Mouse (Mus musculus) erythroblast, adult 5-6 weeks (primary cell): ENCODE results near the gene Ggt5. TPM values are rescaled to one million over a fixed set of nuclear protein-coding genes. Genes with fewer than 3 reads are reported as not detected.

Experiments
- ATAC-seq: replicated peaks from 2 replicates; pipeline ENCODE4 v1.8.0; 2016; ENCODE audit warnings: moderate number of reproducible peaks, mild to moderate bottlenecking, moderate TSS enrichment, inconsistent platforms; ENCODE audit not compliant: poor library complexity, low FRiP score, severe bottlenecking
- total RNA-seq, 2 experiments: library from RNA; stranded (forward) in 1 of 2; stranded (reverse) in 1 of 2; fragments of 150-400 nt in 1 of 2; fragments of 200-764, 138-1000 nt in 1 of 2; gene quantifications; 2 replicates each; pipeline versions ENCODE4 v1.2.3 to v1.2.4; 2015 to 2017; ENCODE audit warnings: low replicate concordance in 2 of 2

Gene Ggt5
- total RNA-seq, 2 experiments from 2014 or later, result 1.3 to 4.9 TPM

DNA sequence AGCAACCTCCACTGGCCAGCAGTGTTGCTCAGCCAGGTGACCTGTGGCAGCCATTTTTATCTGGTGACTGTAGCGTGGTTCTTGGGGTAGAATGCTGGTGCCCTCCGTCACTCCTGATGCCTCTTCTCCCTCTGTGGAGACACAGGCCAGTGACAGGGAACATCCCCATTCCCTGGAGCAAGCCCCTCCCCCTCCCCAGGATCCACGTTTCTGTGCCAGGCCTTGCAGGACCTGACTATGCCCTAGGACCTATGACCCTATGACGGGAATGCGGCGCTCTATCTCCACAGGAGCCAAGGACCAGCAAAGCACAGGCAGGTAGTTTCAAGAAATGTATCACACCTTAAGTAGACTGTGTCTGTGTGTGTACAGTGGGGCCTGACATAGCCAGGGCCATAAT is 59.0 kb downstream of the Ggt5 start:
- ATAC-seq, result no peak

DNA sequence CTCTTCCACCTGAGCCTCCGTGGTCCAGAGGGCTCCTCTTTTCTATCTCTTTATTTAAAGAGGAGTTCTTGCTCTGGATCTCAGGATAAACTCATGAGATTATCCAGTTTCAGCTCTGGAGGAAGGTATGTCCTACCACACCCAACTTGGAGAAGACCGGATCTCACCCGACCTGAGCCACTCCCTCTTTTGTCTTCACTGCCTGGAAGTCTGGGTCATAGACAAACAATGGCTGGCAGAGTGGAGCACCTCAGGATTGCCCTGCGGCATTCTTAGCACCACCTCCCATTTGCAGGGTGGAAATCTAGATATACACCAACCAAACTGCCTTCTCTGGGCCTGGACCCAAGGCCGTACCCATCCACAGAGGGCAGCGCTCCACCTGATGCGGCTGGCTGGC is 59.9 kb downstream of the Ggt5 start:
- no peak for ATAC-seq

DNA sequence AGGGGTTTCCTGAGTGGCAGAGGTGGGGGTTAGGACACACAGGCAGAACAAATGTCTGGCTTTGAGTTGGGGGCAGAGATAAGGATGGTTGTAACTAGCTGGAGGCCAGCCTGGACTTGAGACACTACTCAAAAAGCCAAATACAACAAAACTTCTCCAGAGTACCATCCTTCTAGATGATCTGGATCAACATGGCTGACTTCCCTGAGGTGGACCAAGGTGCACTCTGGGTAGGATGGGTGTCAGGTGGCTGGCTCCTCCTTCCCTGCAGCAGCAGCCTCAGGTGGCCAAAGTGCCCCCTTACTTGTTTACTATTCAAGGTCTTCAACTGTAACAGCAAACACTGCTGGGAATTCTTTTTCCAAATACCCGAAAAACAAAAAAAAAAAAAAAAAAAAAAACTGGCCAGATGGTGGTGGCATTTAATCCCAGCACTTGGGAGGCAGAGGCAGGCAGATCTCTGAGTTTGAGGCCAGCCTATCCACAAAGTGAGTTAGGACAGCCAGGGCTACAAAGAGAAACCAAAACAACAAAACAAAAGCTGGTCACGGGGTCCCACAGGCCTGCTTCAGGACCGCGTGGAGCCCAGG is 60.4 kb downstream of the Ggt5 start:
- no peak for ATAC-seq

DNA sequence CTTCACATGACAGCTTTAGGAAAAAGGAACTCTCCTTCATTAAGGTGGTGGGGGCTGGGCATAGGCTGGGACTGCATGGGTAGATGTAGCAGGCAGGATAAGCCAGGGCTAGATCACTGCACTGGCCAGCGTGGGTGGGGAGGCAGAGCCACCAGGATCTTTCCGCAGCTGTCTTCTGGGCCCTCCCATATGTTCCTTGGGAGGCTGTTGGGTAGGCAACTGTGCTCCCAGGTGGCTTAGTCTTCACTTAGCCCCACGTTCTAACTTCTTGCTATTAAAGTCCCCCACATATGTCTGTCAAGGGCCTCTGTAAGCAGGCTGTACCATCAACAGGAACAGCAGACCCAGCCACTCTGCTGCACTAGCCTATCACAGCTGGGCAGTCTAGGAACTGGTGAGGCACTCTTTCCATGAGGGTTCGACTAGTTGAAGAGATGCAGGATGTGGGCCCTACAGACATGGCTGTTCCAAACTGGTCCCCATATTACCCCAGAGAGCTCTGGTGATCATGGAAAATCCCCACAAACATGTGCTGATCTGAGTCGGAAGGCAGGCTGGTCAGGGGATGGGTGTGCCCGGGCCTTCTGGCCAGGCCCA is 61.3 kb downstream of the Ggt5 start:
- no peak for ATAC-seq

DNA sequence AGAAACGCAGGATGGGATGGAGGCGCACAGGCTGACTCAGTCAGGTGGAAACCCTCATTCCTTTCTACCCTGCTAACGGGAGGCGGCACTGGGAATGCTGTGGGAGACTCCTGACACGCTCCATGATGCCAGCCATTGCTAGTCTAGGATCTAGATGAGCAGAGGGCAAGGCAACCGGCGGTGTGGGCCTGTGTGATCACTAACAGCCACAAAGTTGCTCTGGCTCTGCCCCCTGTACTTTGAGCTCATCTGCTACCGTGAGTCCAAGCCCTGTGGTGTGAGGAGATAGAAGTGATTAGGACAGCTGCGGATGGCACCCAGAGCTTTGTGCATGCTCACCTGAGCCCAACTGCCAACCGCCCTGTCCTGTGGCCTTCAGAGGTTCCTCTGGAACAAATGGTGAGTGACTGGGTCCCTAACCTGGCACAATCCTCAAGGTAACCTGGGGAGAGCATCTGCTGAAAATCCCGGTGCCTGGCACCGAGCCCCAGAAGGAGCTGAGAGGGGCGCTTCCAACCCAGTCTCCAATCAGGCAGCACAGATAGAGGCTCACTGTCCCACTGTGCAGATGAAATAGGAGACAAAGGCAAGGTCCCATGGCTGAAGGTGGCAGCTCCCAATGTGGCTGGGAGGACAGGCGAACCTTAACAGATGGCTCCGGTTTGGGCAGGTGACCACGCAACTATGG is 62.4 kb downstream of the Ggt5 start:
- no peak for ATAC-seq

DNA sequence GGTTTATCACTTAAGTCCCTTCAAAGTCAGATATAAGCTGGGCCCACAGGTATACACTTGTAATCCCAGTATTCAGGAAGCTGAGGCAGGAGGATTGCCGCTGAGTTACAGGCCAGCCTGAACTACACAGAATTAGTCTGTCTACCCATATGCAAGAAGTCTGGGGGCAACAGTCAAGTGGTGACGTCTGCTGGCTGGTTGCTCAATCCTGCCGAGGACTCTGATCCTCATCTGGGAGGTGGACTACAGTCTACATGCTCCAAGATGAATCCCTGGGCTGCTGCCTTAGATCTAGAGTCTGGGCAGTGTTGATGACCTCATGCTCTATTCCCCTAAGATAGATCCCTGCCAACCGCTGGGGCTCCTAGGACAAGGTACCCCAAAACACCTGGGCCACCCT is 64.9 kb downstream of the Ggt5 start:
- no peak for ATAC-seq

DNA sequence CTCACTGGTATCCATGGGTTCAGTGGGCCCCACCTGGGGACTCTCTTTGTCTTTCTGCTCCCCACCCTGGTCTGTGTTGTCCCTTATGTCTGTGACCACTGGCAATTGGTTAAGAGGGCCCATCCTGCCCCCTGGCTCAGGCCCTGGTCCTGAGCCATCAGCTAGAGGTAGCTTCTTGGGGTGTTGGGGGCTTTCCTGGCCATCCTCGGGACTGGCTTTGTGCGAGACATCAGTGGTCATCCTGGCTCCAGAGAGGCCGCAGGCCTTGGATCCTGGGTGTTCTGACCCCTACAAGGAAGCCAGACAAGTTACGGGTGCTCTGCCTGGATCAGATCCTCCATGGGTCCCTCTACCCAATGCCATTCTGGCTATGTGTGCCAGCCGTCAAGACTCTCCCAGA is 68.0 kb downstream of the Ggt5 start:
- ATAC-seq, result no peak

DNA sequence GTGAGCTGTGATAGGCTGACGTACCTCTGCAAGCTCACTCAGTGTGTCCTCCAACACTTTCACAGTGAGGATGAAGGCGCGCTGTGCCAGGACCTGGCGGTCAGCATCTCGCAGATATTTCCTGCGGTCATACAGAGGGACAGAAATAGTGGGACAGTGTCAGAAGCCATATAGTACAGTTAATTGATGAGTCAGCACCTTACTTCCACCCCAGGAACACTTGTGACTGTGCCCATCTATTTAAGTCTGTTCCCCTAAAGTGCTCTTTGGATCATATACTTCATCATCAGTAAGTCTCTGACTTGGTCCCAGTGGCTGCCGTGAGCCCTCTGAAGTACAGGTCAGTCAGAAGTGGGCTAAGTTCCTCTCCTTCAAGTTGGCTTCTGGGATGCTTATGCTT is 68.6 kb downstream of the Ggt5 start:
- ATAC-seq, result no peak

DNA sequence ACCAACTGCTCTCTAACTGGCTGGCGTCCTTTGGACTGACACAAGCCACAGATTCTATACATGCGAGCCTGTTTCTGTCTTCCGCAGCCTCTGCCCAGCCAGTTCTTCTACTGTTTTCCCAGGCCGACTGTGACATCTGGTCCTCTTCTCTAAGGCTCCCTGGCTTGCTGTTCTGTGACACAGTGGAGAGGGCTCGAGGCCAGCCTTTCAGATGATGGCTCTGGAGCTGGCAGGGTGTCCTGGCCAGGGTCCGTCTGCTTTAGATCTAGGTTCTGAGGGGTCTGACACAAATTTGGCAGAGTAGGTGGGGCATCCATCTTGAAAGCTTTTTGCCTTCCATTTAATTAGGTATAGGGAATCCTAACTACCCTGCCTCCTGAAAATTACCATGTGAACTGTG is 72.2 kb downstream of the Ggt5 start:
- no peak for ATAC-seq

DNA sequence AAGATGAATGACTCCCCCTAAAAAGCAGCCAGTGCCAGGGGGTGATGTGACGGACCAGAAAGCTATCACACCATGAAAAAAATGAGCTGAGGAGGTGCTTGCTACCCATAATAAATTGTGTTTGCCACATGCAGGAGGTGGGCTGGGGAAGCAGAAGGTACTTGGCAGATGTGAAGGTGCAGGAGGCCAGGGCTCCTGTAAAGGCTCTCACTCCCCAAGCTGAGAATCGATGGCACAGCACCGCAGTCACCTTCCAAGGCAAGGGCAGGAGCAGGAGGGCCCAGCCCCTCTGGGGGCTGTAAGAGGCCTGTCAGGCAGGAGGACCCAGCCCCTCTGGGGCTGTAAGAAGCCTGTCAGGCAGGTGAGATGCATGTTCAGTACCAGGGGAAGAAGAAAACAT is 72.7 kb downstream of the Ggt5 start:
- ATAC-seq, result no peak

DNA sequence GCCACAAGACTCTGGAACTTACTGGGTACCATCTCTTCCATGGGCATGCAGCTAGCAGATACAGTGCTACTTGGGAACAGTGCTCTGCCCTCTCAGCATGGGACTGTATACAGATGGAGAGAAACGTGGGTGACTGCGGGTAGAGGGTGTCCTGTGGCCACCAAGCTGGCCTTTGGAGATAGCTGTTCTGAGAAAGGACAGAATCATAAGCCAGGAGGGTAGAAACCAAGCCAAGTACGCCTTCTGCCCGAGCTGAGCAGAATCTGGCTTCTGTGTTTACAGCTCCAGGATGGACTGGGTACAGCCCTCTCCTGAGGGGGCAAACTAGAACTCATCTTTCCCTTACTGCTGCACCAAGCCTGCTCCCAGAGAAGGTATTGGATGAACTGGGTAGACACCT is 73.4 kb downstream of the Ggt5 start:
- ATAC-seq, result no peak

DNA sequence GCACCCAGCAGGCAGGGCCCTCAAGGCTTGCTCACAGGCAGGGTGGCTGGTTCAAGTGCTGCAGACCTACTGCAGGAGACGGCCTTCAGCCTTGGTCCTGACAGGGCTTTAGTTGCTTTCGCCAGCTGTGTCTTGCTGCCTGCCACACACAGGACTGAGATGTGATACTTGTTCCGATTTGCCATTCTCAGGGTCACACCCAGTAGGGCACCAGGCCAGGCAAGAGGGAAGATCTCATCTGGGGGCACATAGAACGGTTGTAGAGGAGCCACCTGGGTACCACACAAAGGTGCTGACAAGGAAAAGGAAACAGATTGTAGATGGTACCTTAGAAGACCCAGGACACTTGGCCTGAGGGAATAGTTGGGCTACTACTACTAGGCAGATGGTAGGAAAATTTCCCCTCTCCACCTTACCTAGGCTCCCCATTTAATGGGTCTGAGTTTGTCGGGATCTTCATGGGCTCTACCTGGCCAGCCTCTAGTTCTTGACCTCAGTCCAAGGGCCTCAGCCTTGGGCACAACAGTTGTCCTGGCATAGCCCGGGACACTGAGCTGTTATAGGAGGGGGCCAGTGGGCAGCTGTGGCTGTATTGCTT is 75.6 kb downstream of the Ggt5 start:
- no peak for ATAC-seq

DNA sequence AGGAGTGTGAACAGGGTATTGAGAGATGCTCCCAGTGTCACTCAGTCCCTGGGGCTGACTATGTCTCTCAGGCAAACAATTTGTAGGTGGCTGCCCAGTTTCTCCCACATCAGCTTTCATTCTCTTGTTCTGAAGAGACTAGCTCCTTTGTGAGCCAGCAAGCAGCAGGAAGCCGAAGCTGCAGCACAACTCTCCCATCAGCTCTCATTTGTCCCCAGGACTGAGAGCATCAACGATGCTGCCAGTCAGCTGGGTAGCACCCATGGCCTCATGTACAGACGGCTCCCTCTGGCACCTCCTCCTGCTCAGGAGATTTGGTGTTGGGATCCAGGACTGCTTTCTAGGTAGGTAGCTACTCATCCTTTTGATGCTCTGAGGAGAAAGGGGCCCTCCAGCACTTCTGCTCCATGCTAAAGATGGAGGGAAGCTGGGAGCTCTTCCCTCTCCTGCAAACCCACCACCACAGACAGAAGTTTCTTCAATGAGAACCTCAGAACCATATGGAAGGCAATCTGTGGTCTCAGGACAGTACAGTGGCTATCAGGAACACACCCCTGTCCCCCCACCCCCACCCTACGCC is 77.4 kb downstream of the Ggt5 start:
- no peak for ATAC-seq

Other genes starting within 250 kb of the Ggt5 start
- gene Upb1, start 188.2 kb upstream of the Ggt5 start, total RNA-seq (2015; ENCODE audit: low replicate concordance), result 0.19 and 0.21 TPM in 2 replicates
- gene Upb1, start 188.2 kb upstream of the Ggt5 start, total RNA-seq (2017; ENCODE audit: low replicate concordance), result 0.43 and 1.4 TPM in 2 replicates
- gene Snrpd3, start 71.8 kb upstream of the Ggt5 start, total RNA-seq (2015; ENCODE audit: low replicate concordance), result 13.4 and 19.6 TPM in 2 replicates
- gene Snrpd3, start 71.8 kb upstream of the Ggt5 start, total RNA-seq (2017; ENCODE audit: low replicate concordance), result 17.9 and 18.8 TPM in 2 replicates
- 94.3 and 113 TPM in 2 replicates for gene Gucd1, start 71.4 kb upstream of the Ggt5 start, total RNA-seq (2015; ENCODE audit: low replicate concordance)
- gene Gucd1, start 71.4 kb upstream of the Ggt5 start, total RNA-seq (2017; ENCODE audit: low replicate concordance), result 180 and 191 TPM in 2 replicates
- not detected in 2 replicates for gene Lrrc75b, start 29.0 kb upstream of the Ggt5 start, total RNA-seq (2015; ENCODE audit: low replicate concordance)
- gene Lrrc75b, start 29.0 kb upstream of the Ggt5 start, total RNA-seq (2017; ENCODE audit: low replicate concordance), result not detected in 2 replicates
- gene Ggt1, start 27.7 kb upstream of the Ggt5 start, total RNA-seq (2015; ENCODE audit: low replicate concordance), result 1.3 and 3.6 TPM in 2 replicates
- not detected in 2 replicates for gene Ggt1, start 27.7 kb upstream of the Ggt5 start, total RNA-seq (2017; ENCODE audit: low replicate concordance)
- gene Susd2, start 54.7 kb downstream of the Ggt5 start, total RNA-seq (2015; ENCODE audit: low replicate concordance), result 1.7 and 5.2 TPM in 2 replicates
- gene Susd2, start 54.7 kb downstream of the Ggt5 start, total RNA-seq (2017; ENCODE audit: low replicate concordance), result 3.8 and 4.0 TPM in 2 replicates
- 133 and 187 TPM in 2 replicates for gene Cabin1, start 175.0 kb downstream of the Ggt5 start, total RNA-seq (2015; ENCODE audit: low replicate concordance)
- gene Cabin1, start 175.0 kb downstream of the Ggt5 start, total RNA-seq (2017; ENCODE audit: low replicate concordance), result 246 and 264 TPM in 2 replicates
- gene Ddt, start 184.1 kb downstream of the Ggt5 start, total RNA-seq (2015; ENCODE audit: low replicate concordance), result 5.4 TPM in 1 of 2 replicates, not detected in the other
- gene Ddt, start 184.1 kb downstream of the Ggt5 start, total RNA-seq (2017; ENCODE audit: low replicate concordance), result 4.6 and 5.0 TPM in 2 replicates
- gene Gm20441, start 191.6 kb downstream of the Ggt5 start, total RNA-seq (2015; ENCODE audit: low replicate concordance), result not detected in 2 replicates
- not detected in 2 replicates for gene Gm20441, start 191.6 kb downstream of the Ggt5 start, total RNA-seq (2017; ENCODE audit: low replicate concordance)
- 0.42 TPM in 1 of 2 replicates, not detected in the other for gene Gstt3, start 192.1 kb downstream of the Ggt5 start, total RNA-seq (2015; ENCODE audit: low replicate concordance)
- 0.51 TPM in 1 of 2 replicates, not detected in the other for gene Gstt3, start 192.1 kb downstream of the Ggt5 start, total RNA-seq (2017; ENCODE audit: low replicate concordance)
- 6.3 and 24.0 TPM in 2 replicates for gene Gstt1, start 209.2 kb downstream of the Ggt5 start, total RNA-seq (2015; ENCODE audit: low replicate concordance)
- 4.1 and 6.8 TPM in 2 replicates for gene Gstt1, start 209.2 kb downstream of the Ggt5 start, total RNA-seq (2017; ENCODE audit: low replicate concordance)
- not detected in 2 replicates for gene Gstt4, start 233.2 kb downstream of the Ggt5 start, total RNA-seq (2015; ENCODE audit: low replicate concordance)
- 0.84 TPM in 1 of 2 replicates, not detected in the other for gene Gstt4, start 233.2 kb downstream of the Ggt5 start, total RNA-seq (2017; ENCODE audit: low replicate concordance)
- 7.9 and 8.8 TPM in 2 replicates for gene Gstt2, start 248.1 kb downstream of the Ggt5 start, total RNA-seq (2015; ENCODE audit: low replicate concordance)
- 2.4 and 11.0 TPM in 2 replicates for gene Gstt2, start 248.1 kb downstream of the Ggt5 start, total RNA-seq (2017; ENCODE audit: low replicate concordance)